Mouse (Mus musculus): ENCODE measurements around the gene Mrm3. TPM values are rescaled to one million over a fixed set of nuclear protein-coding genes. Genes with fewer than 3 reads are reported as not detected.

Mrm3 gene
- polyA plus RNA-seq, 2 experiments: 11.1 to 14.2 TPM

- 63% methylated on average over 7 of the region's 7 CpGs for WGBS (ENCODE audit: insufficient replicate concordance)
- Histone ChIP-seq H3K4me2 (ENCODE audit: low read depth) (no peak overlapping the region), H3K9me3 (ENCODE audit: control insufficient read depth, low read length) (no peaks in the 10 kb centered on the region), H3K4me3 (ENCODE audit: insufficient read depth in 1 of 2, low read depth in 2 of 2, low read length in 2 of 2) (no peak overlapping the region), H3K36me3 (replicated peaks; ENCODE audit: control insufficient read depth, insufficient read depth, low read depth) (no peaks in the 10 kb centered on the region), H3K27ac (no peak overlapping the region), H3K9ac (replicated peaks) (no peak overlapping the region), H3K4me1 (replicated peaks; ENCODE audit: control insufficient read depth in 2 of 2, insufficient read depth in 2 of 2, low read length in 1 of 2) (no peaks in the 10 kb centered on the region), H3K27me3 (ENCODE audit: control insufficient read depth, insufficient read depth, low read length) (no peaks in the 10 kb centered on the region)
- TF ChIP-seq CTCF (IDR thresholded peaks at IDR 0.05; ENCODE audit: low read depth): no peak
- TF ChIP-seq EP300 (IDR thresholded peaks at IDR 0.05; ENCODE audit: low read depth): no peak
- no peak for ATAC-seq (ENCODE audit: insufficient read depth)
- DNase-seq (ENCODE audit: low read depth in 3 of 3, low spot score in 3 of 3): no peak
Measured at GRCm38 (mm10) chr11:76267550-76267949, 24.0 kb downstream of the Mrm3 start.

- Histone ChIP-seq H3K27me3 (ENCODE audit: control insufficient read depth, insufficient read depth, low read length) (no peaks in the 10 kb centered on the region), H3K4me1 (replicated peaks; ENCODE audit: control insufficient read depth in 2 of 2, insufficient read depth in 2 of 2, low read length in 1 of 2) (no peaks in the 10 kb centered on the region), H3K27ac (no peak overlapping the region), H3K9ac (replicated peaks) (no peak overlapping the region), H3K9me3 (ENCODE audit: control insufficient read depth, low read length) (no peaks in the 10 kb centered on the region), H3K4me3 (ENCODE audit: insufficient read depth in 1 of 2, low read depth in 2 of 2, low read length in 2 of 2) (no peak overlapping the region), H3K4me2 (ENCODE audit: low read depth) (no peak overlapping the region), H3K36me3 (replicated peaks; ENCODE audit: control insufficient read depth, insufficient read depth, low read depth) (no peaks in the 10 kb centered on the region)
- 47% methylated on average over 5 of the region's 5 CpGs for WGBS (ENCODE audit: insufficient replicate concordance)
- no peak for ATAC-seq (ENCODE audit: insufficient read depth)
- TF ChIP-seq CTCF (IDR thresholded peaks at IDR 0.05; ENCODE audit: low read depth) (no peak), EP300 (IDR thresholded peaks at IDR 0.05; ENCODE audit: low read depth) (no peak)
- DNase-seq (ENCODE audit: low read depth in 3 of 3, low spot score in 3 of 3): no peak
Measured at GRCm38 (mm10) chr11:76268001-76268459, 24.5 kb downstream of the Mrm3 start.

- no peaks in the 10 kb centered on the region for H3K4me1 ChIP-seq (replicated peaks; ENCODE audit: control insufficient read depth in 2 of 2, insufficient read depth in 2 of 2, low read length in 1 of 2)
- no peaks in the 10 kb centered on the region for H3K27me3 ChIP-seq (ENCODE audit: control insufficient read depth, insufficient read depth, low read length)
- no peak overlapping the region for H3K9ac ChIP-seq (replicated peaks)
- no peak for ATAC-seq (ENCODE audit: insufficient read depth)
- H3K36me3 ChIP-seq (replicated peaks; ENCODE audit: control insufficient read depth, insufficient read depth, low read depth): no peaks in the 10 kb centered on the region
- H3K9me3 ChIP-seq (ENCODE audit: control insufficient read depth, low read length): no peaks in the 10 kb centered on the region
- no peak overlapping the region for H3K4me3 ChIP-seq (ENCODE audit: insufficient read depth in 1 of 2, low read depth in 2 of 2, low read length in 2 of 2)
- no peak for TF ChIP-seq CTCF (IDR thresholded peaks at IDR 0.05; ENCODE audit: low read depth)
- TF ChIP-seq EP300 (IDR thresholded peaks at IDR 0.05; ENCODE audit: low read depth): no peak
- H3K4me2 ChIP-seq (ENCODE audit: low read depth): no peak overlapping the region
- no peak overlapping the region for H3K27ac ChIP-seq
- WGBS (ENCODE audit: insufficient replicate concordance): 60% methylated on average over 6 of the region's 6 CpGs
- no peak for DNase-seq (ENCODE audit: low read depth in 3 of 3, low spot score in 3 of 3)
Measured at GRCm38 (mm10) chr11:76268521-76269065, 25.1 kb downstream of the Mrm3 start.

- TF ChIP-seq CTCF (IDR thresholded peaks at IDR 0.05; ENCODE audit: low read depth) (0 out of 2 replicates have a peak, but pooled peaks have one; percentile 23), EP300 (IDR thresholded peaks at IDR 0.05; ENCODE audit: low read depth) (no peak)
- no peak overlapping the region for H3K9ac ChIP-seq (replicated peaks)
- H3K9me3 ChIP-seq (ENCODE audit: control insufficient read depth, low read length): no peaks in the 10 kb centered on the region
- DNase-seq (ENCODE audit: low read depth in 3 of 3, low spot score in 3 of 3) (no peak), ATAC-seq (ENCODE audit: insufficient read depth) (no peak)
- WGBS (ENCODE audit: insufficient replicate concordance): 77% methylated on average over 4 of the region's 4 CpGs
- H3K27me3 ChIP-seq (ENCODE audit: control insufficient read depth, insufficient read depth, low read length): no peaks in the 10 kb centered on the region
- H3K4me3 ChIP-seq (ENCODE audit: insufficient read depth in 1 of 2, low read depth in 2 of 2, low read length in 2 of 2): no peak overlapping the region
- no peak overlapping the region for H3K27ac ChIP-seq
- H3K4me1 ChIP-seq (replicated peaks; ENCODE audit: control insufficient read depth in 2 of 2, insufficient read depth in 2 of 2, low read length in 1 of 2): no peaks in the 10 kb centered on the region
- no peaks in the 10 kb centered on the region for H3K36me3 ChIP-seq (replicated peaks; ENCODE audit: control insufficient read depth, insufficient read depth, low read depth)
- no peak overlapping the region for H3K4me2 ChIP-seq (ENCODE audit: low read depth)
Measured at GRCm38 (mm10) chr11:76272440-76272839, 28.9 kb downstream of the Mrm3 start.

GRCm38 (mm10) chr11:76278960-76279852, 35.7 kb downstream of the Mrm3 start:
- H3K9ac ChIP-seq (replicated peaks): no peak overlapping the region
- H3K4me2 ChIP-seq (ENCODE audit: low read depth): no peak overlapping the region
- H3K4me1 ChIP-seq (replicated peaks; ENCODE audit: control insufficient read depth in 2 of 2, insufficient read depth in 2 of 2, low read length in 1 of 2): no peaks in the 10 kb centered on the region
- H3K4me3 ChIP-seq (ENCODE audit: insufficient read depth in 1 of 2, low read depth in 2 of 2, low read length in 2 of 2): no peak overlapping the region
- no peaks in the 10 kb centered on the region for H3K27me3 ChIP-seq (ENCODE audit: control insufficient read depth, insufficient read depth, low read length)
- no peaks in the 10 kb centered on the region for H3K9me3 ChIP-seq (ENCODE audit: control insufficient read depth, low read length)
- no peaks in the 10 kb centered on the region for H3K36me3 ChIP-seq (replicated peaks; ENCODE audit: control insufficient read depth, insufficient read depth, low read depth)
- WGBS (ENCODE audit: insufficient replicate concordance): 64% methylated on average over 14 of the region's 14 CpGs
- H3K27ac ChIP-seq: no peak overlapping the region
- ATAC-seq (ENCODE audit: insufficient read depth) (no peak), DNase-seq (ENCODE audit: low read depth in 3 of 3, low spot score in 3 of 3) (no peak)
- TF ChIP-seq EP300 (IDR thresholded peaks at IDR 0.05; ENCODE audit: low read depth): no peak
